Mouse (Mus musculus) E14TG2a.4 (cell line): ENCODE measurements at regions not wholly inside any gene's neighbourhood (a gene's known extent, or its start where the extent isn't known, plus 50 kb on each side); places are given as distances from the start of the nearest gene placed in this dataset.

Source experiments
- H3K27me3 ChIP-seq: 2 replicates; pipeline ENCODE4 v1.6.1; 2014; ENCODE audit warnings: low read length, control low read depth; ENCODE audit not compliant: insufficient read depth
- H3K36me3 ChIP-seq: 2 replicates; pipeline ENCODE4 v1.6.1; 2014; ENCODE audit warnings: low read length, control low read depth; ENCODE audit not compliant: insufficient read depth
- H3K4me1 ChIP-seq: replicated peaks from 2 replicates; pipeline ENCODE4 v1.6.1; 2014; ENCODE audit warnings: low read depth, low read length, control low read depth
- H3K4me3 ChIP-seq: replicated peaks from 2 replicates; pipeline ENCODE4 v1.5.1; 2014; ENCODE audit warnings: mild to moderate bottlenecking, low read length
- H3K9me3 ChIP-seq: 2 replicates; pipeline ENCODE4 v1.6.1; 2014; ENCODE audit warnings: low read length, control low read depth
- CTCF ChIP-seq: conservative IDR thresholded peaks from 2 replicates; pipeline ENCODE4 v1.5.1; 2014; ENCODE audit warnings: low read length
- NANOG ChIP-seq: IDR thresholded peaks from 2 replicates; pipeline ENCODE4 v1.6.1; 2014; ENCODE audit warnings: borderline replicate concordance, low read length, mixed read lengths
- POU5F1 ChIP-seq: IDR thresholded peaks from 2 replicates; pipeline ENCODE4 v1.6.1; 2014; ENCODE audit warnings: low read length, borderline replicate concordance

DNA sequence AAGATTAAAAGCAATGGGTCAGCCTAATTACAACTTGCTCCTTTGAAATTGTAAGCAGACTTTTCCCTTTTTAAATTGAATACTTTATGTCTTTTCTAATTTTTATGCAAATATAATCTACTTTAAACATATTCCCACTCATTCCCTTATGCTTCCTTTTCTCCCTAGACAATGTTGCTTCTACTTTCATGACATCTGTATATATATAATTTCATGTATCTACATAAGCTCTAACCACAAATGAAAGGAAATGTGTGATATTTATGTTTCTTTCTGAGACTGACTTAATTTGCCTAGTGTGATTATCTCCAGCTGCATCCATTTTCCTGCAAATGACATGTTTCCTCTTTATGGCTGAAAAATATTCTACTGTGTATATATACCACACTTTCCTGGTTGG is 77.9 kb upstream of the Nampt start:
- H3K4me3 ChIP-seq, result no peak overlapping the region
- H3K27me3 ChIP-seq, result no peaks in the 10 kb centered on the region
- TF ChIP-seq NANOG (no peak), POU5F1 (no peak), CTCF (no peak)
- H3K36me3 ChIP-seq, result no peaks in the 10 kb centered on the region
- H3K4me1 ChIP-seq, result no peaks in the 10 kb centered on the region
- H3K9me3 ChIP-seq, result no peaks in the 10 kb centered on the region

DNA sequence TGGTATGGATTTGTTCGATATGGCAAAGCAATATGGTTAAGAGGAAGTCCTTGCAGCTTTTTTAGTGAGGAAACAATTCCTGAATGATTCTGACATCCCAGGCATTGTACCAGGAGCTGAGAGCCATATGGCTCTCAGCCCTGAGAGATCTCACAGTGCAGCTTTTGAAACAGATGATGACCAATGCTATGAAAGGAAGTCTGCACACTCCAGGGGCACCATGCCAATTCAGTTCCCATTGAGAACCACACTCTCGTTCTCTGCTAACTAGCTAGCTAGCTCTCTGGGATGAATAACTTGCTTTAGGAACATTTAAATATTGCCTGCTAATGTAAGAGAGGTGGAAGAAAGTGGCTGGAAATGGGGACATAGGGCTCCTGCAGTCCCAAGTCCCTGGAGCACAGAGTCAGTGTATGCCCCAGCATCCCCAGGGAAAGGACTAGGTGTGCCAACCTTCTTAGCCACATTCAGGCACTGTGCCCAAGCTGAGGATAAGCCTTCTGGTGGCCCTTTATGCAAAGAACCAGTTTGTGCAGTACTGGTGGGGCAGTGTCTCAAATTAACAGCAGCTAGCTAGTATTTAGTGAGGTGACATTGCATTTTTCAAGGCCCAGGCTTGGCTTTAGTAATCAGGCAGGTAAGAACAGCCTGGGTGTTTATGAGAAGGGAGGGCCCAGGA is 61.8 kb upstream of the Nampt start:
- Histone ChIP-seq H3K27me3 (no peaks in the 10 kb centered on the region), H3K4me3 (no peak overlapping the region), H3K4me1 (no peaks in the 10 kb centered on the region), H3K9me3 (no peaks in the 10 kb centered on the region), H3K36me3 (no peaks in the 10 kb centered on the region)
- TF ChIP-seq NANOG, result no peak
- no peak for TF ChIP-seq CTCF
- TF ChIP-seq POU5F1, result no peak

DNA sequence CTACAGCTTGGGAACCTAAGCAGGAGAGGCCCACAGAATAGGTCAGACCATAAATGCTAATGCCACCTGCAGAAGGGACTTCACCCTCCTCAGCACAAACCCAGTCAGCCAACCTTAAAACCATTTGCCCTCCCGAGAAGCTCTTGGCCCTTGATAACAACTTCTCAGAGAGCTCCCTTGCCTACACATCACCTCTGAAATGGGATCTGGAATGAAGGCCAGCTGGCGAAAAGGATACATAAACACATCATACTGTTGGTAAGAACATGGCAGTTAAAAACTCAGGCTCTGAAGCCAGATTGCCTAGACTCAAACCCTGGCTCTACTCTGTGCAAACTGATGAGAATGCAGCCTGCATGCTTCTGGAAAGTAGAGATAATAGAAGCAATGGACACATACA is 61.2 kb upstream of the Nampt start:
- TF ChIP-seq CTCF, result no peak
- no peak for TF ChIP-seq NANOG
- TF ChIP-seq POU5F1, result no peak
- Histone ChIP-seq H3K27me3 (no peaks in the 10 kb centered on the region), H3K4me3 (no peak overlapping the region), H3K9me3 (no peaks in the 10 kb centered on the region), H3K4me1 (no peaks in the 10 kb centered on the region), H3K36me3 (no peaks in the 10 kb centered on the region)

DNA sequence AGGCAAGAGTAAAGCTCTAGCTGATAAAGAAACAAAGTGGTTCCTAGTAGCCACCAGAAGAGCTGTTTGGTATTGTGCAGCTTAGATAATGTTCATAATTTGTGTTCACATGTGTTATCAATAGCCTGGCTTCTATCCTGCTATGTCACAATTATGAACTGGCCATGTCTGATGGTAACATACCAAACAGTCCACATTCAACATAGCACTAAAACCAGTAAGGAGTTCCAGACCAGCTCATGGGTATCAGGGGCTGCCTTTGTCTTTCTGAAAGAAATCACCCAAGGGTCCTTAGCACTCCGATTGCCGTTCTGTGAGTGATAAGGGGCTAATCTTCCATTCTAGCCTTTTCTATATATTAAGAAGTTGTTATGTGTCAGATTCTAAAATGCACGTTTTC is 58.7 kb upstream of the Nampt start:
- Histone ChIP-seq H3K27me3 (no peaks in the 10 kb centered on the region), H3K4me1 (no peaks in the 10 kb centered on the region), H3K36me3 (no peaks in the 10 kb centered on the region), H3K9me3 (no peaks in the 10 kb centered on the region), H3K4me3 (no peak overlapping the region)
- no peak for TF ChIP-seq NANOG
- no peak for TF ChIP-seq POU5F1
- no peak for TF ChIP-seq CTCF

DNA sequence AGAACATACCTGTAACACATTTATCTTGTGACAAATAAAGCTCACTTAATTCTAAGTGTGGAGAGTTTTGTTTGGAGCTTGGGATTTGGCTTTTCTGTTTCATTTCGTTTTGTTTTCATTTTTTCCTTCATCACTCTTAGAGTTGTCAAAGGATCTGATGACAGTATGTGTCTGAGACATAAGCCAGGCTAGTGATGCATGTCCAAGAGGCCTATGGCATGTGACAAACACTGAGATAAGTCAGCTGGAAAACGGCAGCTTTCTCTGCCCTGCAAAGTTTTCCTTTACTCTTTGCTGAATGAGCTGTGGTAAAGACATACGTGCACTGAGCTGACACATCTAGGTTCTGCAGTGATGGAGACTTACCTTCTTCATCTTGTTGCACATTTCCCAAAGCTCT is 58.3 kb upstream of the Nampt start:
- TF ChIP-seq CTCF (no peak), POU5F1 (no peak), NANOG (no peak)
- Histone ChIP-seq H3K36me3 (no peaks in the 10 kb centered on the region), H3K27me3 (no peaks in the 10 kb centered on the region), H3K4me3 (no peak overlapping the region), H3K4me1 (no peaks in the 10 kb centered on the region), H3K9me3 (no peaks in the 10 kb centered on the region)

DNA sequence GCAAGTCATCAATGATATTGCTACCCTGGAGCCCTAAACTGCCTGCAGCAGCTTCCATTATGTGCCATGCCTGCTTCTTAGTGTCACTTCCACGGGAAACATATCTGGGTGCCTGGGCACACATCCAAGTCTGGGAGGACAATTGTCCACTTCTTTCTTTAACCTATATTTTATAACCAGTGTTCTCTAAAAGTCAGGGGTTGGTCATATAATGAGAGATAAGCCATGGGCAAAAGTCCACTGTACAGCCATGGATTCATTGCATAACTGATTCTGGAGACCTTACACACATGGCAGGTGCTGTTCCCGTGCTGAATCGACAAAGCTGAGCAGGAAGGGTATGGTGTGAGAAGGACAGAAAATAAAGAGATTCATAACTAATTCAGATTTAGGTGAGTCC is 55.1 kb upstream of the Nampt start:
- no peak for TF ChIP-seq CTCF
- Histone ChIP-seq H3K27me3 (no peaks in the 10 kb centered on the region), H3K9me3 (no peaks in the 10 kb centered on the region)

DNA sequence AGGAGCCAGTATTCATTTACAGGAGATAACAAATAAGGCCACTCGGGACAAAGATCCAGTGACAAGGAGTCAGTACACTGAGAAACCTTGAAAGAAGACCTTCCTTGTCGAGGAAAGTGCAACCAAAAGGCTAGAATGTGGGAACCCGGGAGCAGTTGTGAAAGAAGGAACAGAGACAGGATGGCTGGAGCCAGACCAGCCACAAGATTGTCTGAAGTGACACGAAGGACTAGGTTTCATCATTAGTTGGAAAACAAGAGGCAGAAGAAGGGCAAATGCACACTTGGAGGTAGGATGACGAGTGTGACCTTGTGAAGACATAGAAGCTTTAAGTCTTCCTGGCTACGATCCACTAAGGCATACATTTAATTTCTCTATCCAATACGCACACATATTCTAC is 54.6 kb upstream of the Nampt start:
- Histone ChIP-seq H3K4me3 (no peak overlapping the region), H3K36me3 (no peaks in the 10 kb centered on the region), H3K9me3 (no peaks in the 10 kb centered on the region), H3K27me3 (no peaks in the 10 kb centered on the region), H3K4me1 (no peaks in the 10 kb centered on the region)
- TF ChIP-seq POU5F1 (no peak), CTCF (no peak), NANOG (no peak)

More for the DNA sequence above, 55.1 kb upstream of the Nampt start:
- no peaks in the 10 kb centered on the region for H3K36me3 ChIP-seq
- no peaks in the 10 kb centered on the region for H3K4me1 ChIP-seq
- H3K4me3 ChIP-seq, result no peak overlapping the region

DNA sequence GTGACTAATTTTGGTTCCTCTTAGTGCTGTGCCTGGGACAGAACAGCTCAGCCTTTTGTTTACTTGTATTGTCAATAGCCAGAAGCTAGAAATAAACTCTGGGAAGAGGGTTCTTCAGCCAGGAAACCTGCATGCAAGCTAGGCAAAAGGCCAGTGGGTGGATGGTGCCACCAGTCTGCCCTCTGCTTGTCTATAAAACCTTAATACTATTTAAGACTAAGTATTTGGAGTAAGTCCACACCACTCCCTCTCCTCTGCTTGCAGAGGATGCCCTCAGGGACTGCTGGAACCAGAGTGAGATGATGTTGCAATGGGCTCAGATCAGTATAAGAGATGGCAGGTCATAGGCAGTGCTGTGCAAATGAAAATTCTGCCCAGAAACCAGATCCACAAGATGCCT is 53.5 kb upstream of the Nampt start:
- no peaks in the 10 kb centered on the region for H3K9me3 ChIP-seq
- TF ChIP-seq POU5F1, result no peak
- no peak for TF ChIP-seq NANOG
- H3K4me1 ChIP-seq, result no peaks in the 10 kb centered on the region
- no peaks in the 10 kb centered on the region for H3K27me3 ChIP-seq
- H3K36me3 ChIP-seq, result no peaks in the 10 kb centered on the region
- no peak overlapping the region for H3K4me3 ChIP-seq

DNA sequence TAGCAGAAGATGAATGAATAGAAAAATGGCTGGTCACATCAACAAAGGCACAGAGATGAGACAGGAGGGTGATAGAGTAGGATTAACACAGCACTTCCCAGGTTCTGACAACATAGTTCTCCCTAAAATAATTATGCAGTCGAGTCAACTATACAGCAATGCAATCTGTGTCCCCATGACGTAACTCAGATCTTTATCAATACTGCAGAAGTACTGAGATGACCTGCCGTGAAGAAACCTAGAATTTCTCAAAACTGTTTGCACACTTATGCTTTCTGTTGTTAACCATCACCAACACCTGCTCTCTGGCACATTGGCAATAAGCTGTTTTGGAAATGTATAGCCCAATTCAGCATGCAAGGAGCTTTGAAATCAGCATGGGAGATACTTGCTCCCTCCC is 52.8 kb upstream of the Nampt start:
- TF ChIP-seq CTCF (no peak), POU5F1 (no peak), NANOG (no peak)
- no peaks in the 10 kb centered on the region for H3K9me3 ChIP-seq
- no peaks in the 10 kb centered on the region for H3K4me1 ChIP-seq
- H3K27me3 ChIP-seq, result no peaks in the 10 kb centered on the region
- no peak overlapping the region for H3K4me3 ChIP-seq
- H3K36me3 ChIP-seq, result no peaks in the 10 kb centered on the region
